Mouse (Mus musculus) embryo, embryonic 9.5 days (tissue): ENCODE measurements at regions not wholly inside any gene's neighbourhood (a gene's known extent, or its start where the extent isn't known, plus 50 kb on each side); places are given as distances from the start of the nearest gene placed in this dataset.

Experiments used
- DNase-seq: peaks from one replicate; pipeline ENCODE4 v3.0.0-alpha.2; 2017; ENCODE audit errors: extremely low spot score

DNA sequence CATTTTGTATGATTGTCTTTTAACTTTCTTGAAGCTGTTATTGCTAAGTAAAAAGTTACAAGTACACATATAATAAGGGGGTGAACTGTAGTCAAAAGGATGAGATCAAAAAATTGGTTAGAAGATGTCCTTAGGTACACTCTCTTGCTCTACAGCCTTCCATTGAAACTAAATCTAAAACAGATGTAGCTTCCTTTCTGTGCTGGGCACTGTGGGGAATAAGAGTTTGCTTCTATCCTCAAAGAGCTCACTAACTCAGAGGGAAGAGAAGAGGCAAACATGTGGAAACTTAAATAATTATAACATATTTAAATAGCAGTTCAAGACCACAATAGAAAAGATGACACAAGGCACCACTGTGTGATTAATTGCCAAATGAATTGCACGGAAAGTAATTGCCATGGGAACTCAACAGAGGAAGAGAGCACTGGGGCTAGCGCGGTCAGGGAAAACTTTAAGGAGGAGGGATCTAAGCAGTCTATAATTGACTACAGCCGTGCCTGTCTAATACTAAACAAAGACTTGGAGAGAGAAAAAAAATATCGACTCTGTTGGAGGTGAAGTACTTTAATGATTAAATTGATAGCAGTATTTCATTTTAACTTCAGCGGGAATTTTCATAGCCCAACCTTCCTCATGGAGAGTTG, 57.9 kb upstream of the Ammecr1 start:
- DNase-seq: no peak

DNA sequence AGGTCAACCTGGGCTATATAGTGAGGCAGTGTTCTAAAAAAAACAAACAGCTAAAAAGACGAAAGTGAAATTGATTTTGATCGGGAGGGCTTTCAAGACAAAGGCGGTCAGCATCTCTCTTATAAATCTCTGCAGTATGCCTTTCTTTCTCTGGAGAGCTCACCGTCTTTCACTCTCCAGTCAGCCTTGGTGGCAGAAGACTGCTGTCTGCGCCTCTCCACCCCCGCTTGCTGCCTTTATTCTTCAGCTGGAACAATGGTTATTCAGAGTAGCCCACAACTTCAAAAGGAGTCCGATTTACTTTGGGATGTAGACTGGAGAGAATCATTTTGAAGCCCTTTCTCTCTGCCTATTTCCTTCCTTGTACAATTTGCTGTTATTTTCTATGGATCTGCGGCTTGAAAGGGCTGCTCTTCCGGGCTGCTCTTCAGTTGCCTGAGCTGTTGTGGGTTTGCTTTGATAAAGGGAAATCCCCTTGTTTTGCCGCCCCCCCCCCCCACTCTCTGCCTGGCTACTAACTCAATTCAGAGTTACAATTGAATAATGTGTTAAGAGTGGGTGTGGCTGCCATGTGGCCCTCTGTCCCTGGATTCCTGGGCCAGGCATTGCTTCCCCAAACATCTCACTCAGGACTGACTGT, 64.0 kb upstream of the Ammecr1 start:
- peak; percentile 5 for DNase-seq

DNA sequence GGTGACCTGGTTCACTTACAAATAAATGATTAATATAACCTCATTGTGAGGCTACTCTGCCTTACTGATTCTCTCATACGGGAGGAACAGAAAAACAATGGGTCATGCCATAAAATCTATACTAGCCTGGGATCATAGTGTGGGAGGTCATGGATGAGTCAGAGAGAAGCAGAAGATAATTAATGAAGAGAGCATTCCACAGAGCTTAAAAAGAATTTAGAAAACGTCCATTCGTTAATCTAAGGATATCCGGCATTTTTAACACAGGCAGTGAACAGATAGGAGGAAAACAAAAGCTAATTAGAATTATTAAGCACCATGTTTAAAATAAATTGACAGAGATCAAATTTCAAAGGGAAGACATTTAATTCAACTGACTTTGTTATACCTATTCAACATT, 59.5 kb upstream of the Rtl9 start:
- no peak for DNase-seq

DNA sequence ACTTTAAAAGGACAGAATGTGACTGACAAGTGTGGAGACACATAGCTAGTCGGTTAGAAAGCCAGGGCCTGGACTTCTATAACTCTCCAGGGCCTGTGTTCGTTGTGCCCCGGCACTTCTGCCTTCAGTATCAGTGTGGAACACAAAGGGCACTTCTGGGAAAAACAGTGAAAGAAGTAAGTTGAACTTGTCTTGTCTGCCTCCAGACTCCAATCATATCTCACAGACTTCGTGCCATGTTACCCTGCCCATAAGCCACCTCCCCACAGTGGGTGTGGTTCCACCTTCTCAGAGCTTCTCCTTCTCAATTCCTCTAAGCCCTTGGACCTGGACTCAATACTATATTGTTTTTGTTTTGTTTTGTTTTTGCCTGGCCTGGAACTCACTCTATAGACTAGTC, 55.1 kb upstream of the Rtl9 start:
- DNase-seq: no peak

DNA sequence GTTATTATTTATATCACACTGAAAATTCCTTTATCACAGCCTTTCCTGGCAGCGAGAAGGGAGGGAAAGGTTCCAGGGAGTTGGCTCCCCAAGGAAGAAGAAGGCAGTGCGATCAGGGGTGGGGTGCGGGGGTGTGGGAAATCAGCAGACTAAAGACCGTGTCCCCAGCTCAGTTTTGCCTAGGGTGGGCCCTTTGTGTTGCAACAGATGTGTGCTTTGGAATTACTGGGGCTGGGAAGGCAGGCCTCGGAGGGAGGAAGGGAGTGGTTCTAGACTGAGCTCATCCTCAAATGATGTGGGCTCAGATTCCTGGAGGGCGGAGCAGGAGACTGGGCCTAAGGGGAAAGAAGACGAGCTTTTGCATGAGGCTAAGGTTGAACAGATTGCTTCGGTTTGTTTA, 53.1 kb upstream of the Rtl9 start:
- DNase-seq: no peak
